Mouse (Mus musculus): ENCODE data around the gene Mettl21c.
"Not testable (repeated sequence)": the region's sequence is repeated elsewhere in the genome, so short reads cannot be mapped to it uniquely, and the experiment has no call there.

Gene Mettl21c

GRCm38 (mm10) chr1:44019934-44020333, at the start of gene Mettl21c:
Gene Mettl21c, minus strand, starts transcription at chr1:44020034.
- DNase-seq, result no peak

DNA sequence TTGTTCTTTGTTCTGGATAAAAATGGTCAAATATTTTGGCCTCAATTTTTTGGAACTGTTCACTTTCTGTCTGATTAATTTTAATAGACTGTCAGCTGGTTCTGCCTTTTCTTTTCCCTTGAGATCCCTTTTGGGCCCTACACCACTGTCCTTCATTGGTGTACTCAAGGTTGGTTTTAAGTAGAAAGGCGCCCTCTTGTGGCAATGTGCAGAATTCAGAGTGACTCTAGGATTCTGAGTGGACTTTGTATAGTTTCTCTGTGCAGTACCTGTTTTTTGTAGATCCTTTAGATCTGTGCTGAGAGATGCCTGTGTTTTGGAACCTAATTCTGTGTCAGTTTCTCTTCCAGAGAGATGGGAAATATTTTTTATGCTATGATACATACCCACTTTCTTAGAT, 44.8 kb upstream of the Mettl21c start:
- peak; percentile 29 to 71 for DNase-seq

DNA sequence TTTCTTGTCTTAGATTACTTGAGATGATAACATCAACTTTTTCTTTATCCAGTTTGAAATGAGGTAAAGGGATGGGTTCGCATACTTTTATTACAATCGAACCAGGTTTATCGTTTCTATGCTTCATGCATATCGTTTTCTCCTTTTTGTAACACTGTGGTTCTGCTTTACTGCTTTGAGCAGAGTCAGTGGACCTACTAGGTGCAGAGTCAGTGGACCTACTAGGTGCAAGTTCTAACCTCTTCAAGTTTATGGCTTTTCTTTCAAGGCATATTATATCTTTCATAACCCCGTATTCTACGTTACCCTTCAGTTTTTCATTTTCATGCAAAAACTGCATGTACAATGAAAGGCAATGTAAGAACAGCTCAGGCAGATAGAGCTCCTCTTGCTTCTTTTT, 43.6 kb upstream of the Mettl21c start:
- DNase-seq, result no peak

- no peak for DNase-seq
Observed at GRCm38 (mm10) chr1:44061836-44062235, 42.0 kb upstream of the Mettl21c start, which contains the start of gene Gm8251. Gene Gm8251, minus strand, starts transcription at chr1:44061936.

- no peak for DNase-seq
Observed at GRCm38 (mm10) chr1:44057805-44058204, 38.0 kb upstream of the Mettl21c start.

GRCm38 (mm10) chr1:44046556-44046955, 26.7 kb upstream of the Mettl21c start:
- DNase-seq, result no peak

DNA sequence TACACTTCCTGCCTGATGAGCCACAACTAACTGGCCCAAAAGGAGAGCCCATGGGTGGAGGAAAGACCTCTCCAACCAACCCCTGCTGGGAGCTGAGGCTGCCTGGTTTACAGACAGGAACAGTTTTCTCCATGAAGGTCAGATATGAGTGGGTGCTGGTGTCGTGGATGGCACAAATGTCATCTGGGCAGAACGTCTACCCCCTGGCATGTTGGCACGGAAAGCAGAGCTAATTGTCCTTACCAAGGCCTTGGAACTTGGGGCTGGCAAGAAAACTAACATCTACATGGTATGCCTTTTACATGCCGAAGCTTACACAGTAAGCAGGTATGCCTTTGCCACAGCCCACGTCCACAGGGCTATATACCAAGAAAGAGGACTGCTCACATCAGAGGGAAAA, 25.9 kb upstream of the Mettl21c start:
- not testable (repeated sequence) for DNase-seq

- DNase-seq, result no peak
Observed at GRCm38 (mm10) chr1:44042555-44042915, 22.7 kb upstream of the Mettl21c start.

DNA sequence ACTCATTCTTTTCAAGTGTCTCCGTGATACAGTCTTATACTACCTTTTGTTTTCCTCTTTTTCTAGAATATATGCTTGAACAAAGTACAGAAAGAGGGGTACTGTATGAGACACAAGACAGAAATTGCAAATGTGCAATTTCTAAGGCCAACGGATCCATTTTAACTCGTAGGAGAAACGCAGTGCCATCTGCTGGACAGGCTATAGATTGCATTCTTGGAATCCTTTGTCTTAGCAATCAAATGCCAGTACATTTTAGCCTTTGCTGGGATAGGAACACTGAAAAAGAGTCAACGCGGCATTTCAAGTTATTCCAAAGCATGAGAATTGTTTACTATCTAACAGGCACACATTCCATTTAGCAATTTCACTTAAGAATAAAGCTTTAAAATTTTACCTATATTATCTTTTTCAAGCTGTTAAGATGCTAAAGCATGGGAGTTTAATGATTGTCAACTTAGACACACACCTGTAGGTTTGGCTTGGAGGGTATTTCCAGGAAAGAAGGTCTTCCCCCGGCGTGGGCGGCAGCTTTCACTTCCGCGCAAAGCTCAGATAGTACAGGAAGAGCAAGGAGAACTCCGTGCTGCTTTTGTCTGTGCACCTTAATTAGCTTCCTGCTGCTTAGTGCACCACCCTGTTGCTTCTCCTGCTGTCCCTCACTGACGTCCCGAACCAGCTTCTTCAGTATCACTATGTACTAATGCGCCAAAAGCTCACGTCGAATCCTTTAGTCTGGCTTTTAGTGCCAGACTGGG, 22.1 kb upstream of the Mettl21c start:
- DNase-seq, result peak; percentile 12 to 57

- no peak for DNase-seq
Observed at GRCm38 (mm10) chr1:44032948-44033347, 13.1 kb upstream of the Mettl21c start.

- DNase-seq, result no peak
Observed at GRCm38 (mm10) chr1:44032213-44032612, 12.4 kb upstream of the Mettl21c start.

DNA sequence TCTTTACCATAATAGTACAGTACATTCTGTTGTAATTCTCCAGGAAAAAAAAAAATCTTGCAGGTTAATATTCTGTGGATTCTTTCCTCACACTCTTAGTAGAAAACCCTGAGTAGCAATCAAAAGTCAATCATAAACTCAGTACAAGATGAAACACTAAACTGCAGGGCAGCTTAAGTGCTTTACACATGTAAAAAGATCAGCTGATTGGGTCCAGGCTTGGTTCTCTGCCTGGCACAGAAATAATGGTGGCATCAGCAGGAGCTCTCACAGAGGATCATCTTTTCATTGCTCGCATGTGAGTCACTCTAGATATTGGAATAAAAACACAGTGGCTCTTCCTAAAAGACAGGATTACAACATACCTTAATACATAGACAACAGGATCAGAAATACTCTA, 7.8 kb upstream of the Mettl21c start:
- DNase-seq, result peak; percentile 34 to 44

GRCm38 (mm10) chr1:44022656-44023055, 2.8 kb upstream of the Mettl21c start:
- no peak for DNase-seq

GRCm38 (mm10) chr1:44015556-44015955, 4.3 kb downstream of the Mettl21c start:
- peak; percentile 53 to 61 for DNase-seq

GRCm38 (mm10) chr1:44004513-44004912, 15.3 kb downstream of the Mettl21c start:
- no peak for DNase-seq

- DNase-seq, result no peak
Observed at GRCm38 (mm10) chr1:43996914-43997589, 22.8 kb downstream of the Mettl21c start.

GRCm38 (mm10) chr1:43971089-43971488, 48.7 kb downstream of the Mettl21c start:
- no peak for DNase-seq

DNA sequence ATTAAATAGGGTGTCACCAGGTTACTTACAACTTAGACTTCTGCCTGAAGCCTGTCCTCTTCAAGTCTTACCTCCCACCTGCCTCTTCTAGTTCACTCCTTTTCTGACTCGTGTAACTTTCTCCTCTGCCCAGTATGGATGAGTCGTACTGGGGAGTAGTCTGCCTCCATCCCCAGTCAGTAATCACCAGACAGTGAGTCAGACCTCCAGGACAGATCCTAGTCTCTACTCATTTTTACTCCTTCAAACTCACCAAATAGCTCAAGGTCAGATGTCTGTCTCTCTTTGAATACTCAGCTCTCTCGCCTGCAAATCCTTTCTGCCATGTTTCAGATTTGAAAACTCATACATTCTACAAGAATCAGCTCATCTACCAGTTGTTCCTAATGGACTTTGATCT, 50.5 kb downstream of the Mettl21c start:
- DNase-seq, result no peak

DNA sequence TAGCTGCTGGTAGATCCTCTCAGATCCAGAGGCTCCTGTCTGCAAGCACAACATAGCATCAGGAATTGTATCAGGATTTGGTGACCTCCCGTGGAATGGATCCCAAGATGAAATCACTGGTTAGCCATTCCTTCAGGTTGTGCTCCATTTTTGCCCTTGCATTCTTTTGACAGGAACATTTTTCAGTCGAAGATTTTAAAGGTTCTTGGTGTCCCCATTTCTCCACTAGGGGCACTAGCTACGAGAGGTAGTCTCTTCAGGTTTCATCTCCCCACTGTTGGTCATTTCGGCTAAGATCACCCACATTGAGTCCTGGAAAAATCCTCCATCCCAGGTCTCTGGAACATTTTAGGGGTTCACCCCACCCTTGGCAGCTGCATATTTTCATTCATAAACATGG, 53.1 kb downstream of the Mettl21c start:
- peak in 1 of 2 experiments; percentile 12 for DNase-seq

GRCm38 (mm10) chr1:43964381-43964780, 55.5 kb downstream of the Mettl21c start:
- DNase-seq, result no peak
